Mouse (Mus musculus) neural tube, embryonic 14.5 days (tissue): ENCODE data around the gene Rab10. TPM values are rescaled to one million over a fixed set of nuclear protein-coding genes. Genes with fewer than 3 reads are reported as not detected.

Experiments
- ATAC-seq: fragments of 200-750 bp; cut with Nextera tagmentation; 2 replicates; pipeline ENCODE4 v1.8.0; 2017; ENCODE audit warnings: low read depth, mild to moderate bottlenecking, moderate TSS enrichment, moderate library complexity
- H3K27ac ChIP-seq: fragments of 300-500 bp; sonication (generic); 2 replicates; pipeline ENCODE4 v1.5.1; 2014; ENCODE audit warnings: low read depth, mild to moderate bottlenecking, control low read depth, low read length, moderate library complexity, mixed read lengths
- H3K27me3 ChIP-seq: fragments of 300-500 bp; sonication (generic); 2 replicates; pipeline ENCODE4 v1.6.1; 2014; ENCODE audit warnings: low read length; ENCODE audit not compliant: control insufficient read depth, insufficient read depth
- H3K36me3 ChIP-seq: fragments of 300-500 bp; sonication (generic); 2 replicates; pipeline ENCODE4 v1.6.1; 2014; ENCODE audit warnings: low read length, mixed read lengths; ENCODE audit not compliant: control insufficient read depth, insufficient read depth
- H3K4me1 ChIP-seq: fragments of 300-500 bp; sonication (generic); 2 replicates; pipeline ENCODE4 v1.6.1; 2014; ENCODE audit warnings: low read length; ENCODE audit not compliant: control insufficient read depth, insufficient read depth
- H3K4me2 ChIP-seq: fragments of 300-500 bp; sonication (generic); 2 replicates; pipeline ENCODE4 v1.6.1; 2014; ENCODE audit warnings: mild to moderate bottlenecking, low read depth, low read length, control low read depth
- H3K4me3 ChIP-seq: fragments of 300-500 bp; sonication (generic); 2 replicates; pipeline ENCODE4 v1.5.1; 2014; ENCODE audit warnings: low read depth, low read length, control low read depth, mixed read lengths
- H3K9ac ChIP-seq: fragments of 300-500 bp; sonication (generic); replicated peaks from 2 replicates; pipeline ENCODE4 v1.6.1; 2014; ENCODE audit warnings: low read depth, mild to moderate bottlenecking, control low read depth, low read length, mixed read lengths
- H3K9me3 ChIP-seq: fragments of 300-500 bp; sonication (generic); 2 replicates; pipeline ENCODE4 v1.6.1; 2016; ENCODE audit warnings: low read length; ENCODE audit not compliant: control insufficient read depth
- WGBS: fragments of 180-500 bp; shearing (Covaris S2); extraction: QIAGEN DNeasy Blood & Tissue Kit; methylation state at CpG from one replicate; pipeline ENCODE4 v1.1.7; 2014; 5-methylcytosine and 5-hydroxymethylcytosine counted together
- polyA plus RNA-seq: library from polyadenylated mRNA; unstranded; fragments of >200 nt; fragmentation: Nextera tagmentation; extraction: Ambion mirVana; gene quantifications from 2 replicates; pipeline ENCODE4 v1.2.1, GENCODE M21; 2014

Rab10 gene
- polyA plus RNA-seq, 1 experiment from 2014 or later, result 157 TPM

- ATAC-seq, result no peak
- Histone ChIP-seq H3K4me2 (no peak overlapping the region), H3K4me3 (no peak overlapping the region), H3K36me3 (no peaks in the 10 kb centered on the region), H3K9ac (no peak overlapping the region), H3K27ac (no peak overlapping the region), H3K27me3 (no peaks in the 10 kb centered on the region), H3K4me1 (no peaks in the 10 kb centered on the region), H3K9me3 (no peaks in the 10 kb centered on the region)
- WGBS, result 91% methylated on average over 6 of the region's 6 CpGs
These were observed 24.4 kb downstream of the Rab10 start for GRCm38 (mm10) chr12:3285377-3285776.

- no peak overlapping the region for H3K4me3 ChIP-seq
- no peaks in the 10 kb centered on the region for H3K27me3 ChIP-seq
- no peak for ATAC-seq
- no peak overlapping the region for H3K27ac ChIP-seq
- H3K4me1 ChIP-seq, result no peaks in the 10 kb centered on the region
- H3K4me2 ChIP-seq, result no peak overlapping the region
- H3K36me3 ChIP-seq, result no peaks in the 10 kb centered on the region
- H3K9me3 ChIP-seq, result no peaks in the 10 kb centered on the region
- 90% methylated on average over 2 of the region's 2 CpGs for WGBS
- H3K9ac ChIP-seq, result no peak overlapping the region
These were observed 25.3 kb downstream of the Rab10 start for GRCm38 (mm10) chr12:3284463-3284862.

GRCm38 (mm10) chr12:3283829-3284440, 25.8 kb downstream of the Rab10 start:
- Histone ChIP-seq H3K9ac (no peak overlapping the region), H3K4me3 (no peak overlapping the region), H3K27ac (no peak overlapping the region), H3K4me2 (no peak overlapping the region), H3K27me3 (no peaks in the 10 kb centered on the region), H3K9me3 (no peaks in the 10 kb centered on the region), H3K4me1 (no peaks in the 10 kb centered on the region), H3K36me3 (no peaks in the 10 kb centered on the region)
- ATAC-seq, result no peak
- 94% methylated on average over 4 of the region's 4 CpGs for WGBS

- Histone ChIP-seq H3K4me2 (no peak overlapping the region), H3K9me3 (no peaks in the 10 kb centered on the region), H3K9ac (no peak overlapping the region), H3K36me3 (no peaks in the 10 kb centered on the region), H3K27me3 (no peaks in the 10 kb centered on the region), H3K27ac (no peak overlapping the region), H3K4me3 (no peak overlapping the region), H3K4me1 (no peaks in the 10 kb centered on the region)
- WGBS, result 73% methylated on average over 1 of the region's 1 CpGs
- no peak for ATAC-seq
These were observed 26.8 kb downstream of the Rab10 start for GRCm38 (mm10) chr12:3282954-3283353.

- no peaks in the 10 kb centered on the region for H3K4me1 ChIP-seq
These were observed 27.2 kb downstream of the Rab10 start for GRCm38 (mm10) chr12:3282520-3282919.

GRCm38 (mm10) chr12:3278880-3279339, 30.9 kb downstream of the Rab10 start:
- Histone ChIP-seq H3K27me3 (no peaks in the 10 kb centered on the region), H3K9ac (no peak overlapping the region), H3K4me3 (no peak overlapping the region), H3K9me3 (no peaks in the 10 kb centered on the region), H3K27ac (no peak overlapping the region), H3K4me1 (no peaks in the 10 kb centered on the region), H3K36me3 (no peaks in the 10 kb centered on the region), H3K4me2 (no peak overlapping the region)
- no peak for ATAC-seq
- 91% methylated on average over 2 of the region's 2 CpGs for WGBS

More at GRCm38 (mm10) chr12:3282520-3282919, 27.2 kb downstream of the Rab10 start:
- H3K9ac ChIP-seq, result no peak overlapping the region
- H3K4me3 ChIP-seq, result no peak overlapping the region
- no peak overlapping the region for H3K4me2 ChIP-seq
- no peak for ATAC-seq
- WGBS, result 90% methylated on average over 2 of the region's 2 CpGs
- H3K27ac ChIP-seq, result no peak overlapping the region
- no peaks in the 10 kb centered on the region for H3K36me3 ChIP-seq
- H3K27me3 ChIP-seq, result no peaks in the 10 kb centered on the region
- H3K9me3 ChIP-seq, result no peaks in the 10 kb centered on the region

DNA sequence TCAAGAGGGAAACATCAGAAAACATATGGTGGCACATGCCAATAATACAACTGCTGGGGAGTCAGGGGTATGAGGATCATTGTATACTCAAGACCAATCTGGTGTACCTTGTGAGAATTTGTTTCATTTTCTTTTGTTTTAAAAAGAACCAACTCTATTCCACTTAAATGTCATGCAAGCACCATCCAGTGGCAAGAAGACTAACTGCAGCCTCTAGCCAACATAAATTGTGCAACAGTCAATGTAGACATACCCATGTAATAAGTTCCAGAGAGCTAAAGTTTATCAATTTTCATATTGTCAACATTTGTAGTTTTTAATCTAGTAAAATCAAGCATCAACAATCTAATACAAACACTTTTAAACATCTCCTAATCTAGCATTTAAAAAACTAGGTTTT, 39.0 kb downstream of the Rab10 start:
- no peaks in the 10 kb centered on the region for H3K27me3 ChIP-seq
- no peak overlapping the region for H3K9ac ChIP-seq
- H3K36me3 ChIP-seq, result no peaks in the 10 kb centered on the region
- no peaks in the 10 kb centered on the region for H3K9me3 ChIP-seq
- ATAC-seq, result no peak
- H3K4me3 ChIP-seq, result no peak overlapping the region
- H3K27ac ChIP-seq, result no peak overlapping the region
- H3K4me1 ChIP-seq, result no peaks in the 10 kb centered on the region
- H3K4me2 ChIP-seq, result no peak overlapping the region

- no peak overlapping the region for H3K9ac ChIP-seq
- no peaks in the 10 kb centered on the region for H3K27me3 ChIP-seq
- no peaks in the 10 kb centered on the region for H3K4me1 ChIP-seq
- H3K9me3 ChIP-seq, result no peaks in the 10 kb centered on the region
- H3K4me3 ChIP-seq, result no peak overlapping the region
- H3K4me2 ChIP-seq, result no peak overlapping the region
- no peaks in the 10 kb centered on the region for H3K36me3 ChIP-seq
- no peak for ATAC-seq
- WGBS, result 93% methylated on average over 2 of the region's 2 CpGs
- H3K27ac ChIP-seq, result no peak overlapping the region
These were observed 42.4 kb downstream of the Rab10 start for GRCm38 (mm10) chr12:3267397-3267796.

GRCm38 (mm10) chr12:3265188-3265587, 44.6 kb downstream of the Rab10 start:
- H3K9ac ChIP-seq, result no peak overlapping the region
- H3K9me3 ChIP-seq, result no peaks in the 10 kb centered on the region
- H3K4me1 ChIP-seq, result no peaks in the 10 kb centered on the region
- no peak overlapping the region for H3K4me3 ChIP-seq
- H3K4me2 ChIP-seq, result no peak overlapping the region
- ATAC-seq, result no peak
- 94% methylated on average over 2 of the region's 2 CpGs for WGBS
- no peaks in the 10 kb centered on the region for H3K27me3 ChIP-seq
- H3K27ac ChIP-seq, result no peak overlapping the region
- no peaks in the 10 kb centered on the region for H3K36me3 ChIP-seq
